Mouse (Mus musculus) olfactory bulb, adult 2 months (tissue): ENCODE data around the gene Gngt2.

Experiments used
- CTCF ChIP-seq: fragments of 200-500 bp; IDR thresholded peaks from 2 replicates; pipeline ENCODE4 v1.5.1; 2012; ENCODE audit warnings: low read depth, mild to moderate bottlenecking, low read length, moderate library complexity; ENCODE audit not compliant: insufficient read depth
- POLR2A ChIP-seq: fragments of 200-500 bp; IDR thresholded peaks from 2 replicates; pipeline ENCODE4 v1.6.1; 2012; ENCODE audit warnings: mild to moderate bottlenecking, low read depth, low read length, moderate library complexity; ENCODE audit not compliant: insufficient read depth

DNA sequence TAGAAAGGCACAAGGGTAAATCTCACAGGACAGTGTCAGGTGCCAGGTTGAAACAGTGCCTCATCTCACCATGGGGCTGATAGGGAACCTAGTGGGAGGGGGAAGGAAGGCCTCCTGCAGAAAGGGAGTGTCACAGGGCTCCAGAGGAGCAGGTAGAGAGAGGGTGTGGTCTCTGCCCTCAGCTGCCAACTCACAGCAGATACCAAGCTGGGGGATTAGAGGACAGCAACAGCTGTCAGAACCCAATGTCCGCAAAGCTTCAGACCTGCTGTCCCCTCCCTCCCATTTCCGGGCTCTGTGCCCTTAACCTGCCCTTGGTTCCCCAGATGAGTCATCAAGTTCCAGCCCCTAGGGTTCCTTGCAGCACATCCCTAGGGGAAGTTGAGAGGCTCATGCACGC lies 31.5 kb upstream of the Gngt2 start:
- TF ChIP-seq CTCF = no peak
- no peak for TF ChIP-seq POLR2A
